Mouse (Mus musculus) ES-Bruce4 (cell line): ENCODE measurements around the gene Ehbp1l1.

ENCODE experiments used
- CTCF ChIP-seq: IDR thresholded peaks from one replicate; pipeline ENCODE4 v1.8.1; 2011; ENCODE audit warnings: low read depth, low read length
- EP300 ChIP-seq: IDR thresholded peaks from 2 replicates; pipeline ENCODE4 v1.6.1; 2011; ENCODE audit warnings: low read depth, low read length; ENCODE audit not compliant: insufficient read depth
- POLR2A ChIP-seq: IDR thresholded peaks from one replicate; pipeline ENCODE4 v1.8.1; 2011; ENCODE audit warnings: low read length; ENCODE audit not compliant: insufficient read depth

DNA sequence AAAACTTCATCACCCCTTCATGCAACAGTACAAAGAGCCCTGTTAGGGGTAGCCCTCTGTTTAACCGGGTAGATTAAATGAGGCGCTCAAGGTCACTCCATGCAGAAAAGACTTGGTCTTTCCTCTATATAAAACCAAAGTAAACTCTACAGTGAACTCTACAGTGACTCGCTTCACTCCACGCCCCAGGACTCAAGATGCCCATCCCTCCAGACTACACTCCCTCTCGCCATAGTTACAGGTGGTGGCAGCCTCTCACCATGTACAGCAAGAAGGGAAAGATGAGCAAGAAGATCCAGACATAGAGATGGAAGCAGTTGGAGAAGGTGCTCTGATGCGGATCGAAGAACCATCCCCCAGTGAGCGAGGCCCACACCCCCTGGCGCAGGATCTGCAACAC is 38.4 kb downstream of the Ehbp1l1 start:
- TF ChIP-seq CTCF (no peak), POLR2A (no peak), EP300 (no peak)
